13 mouse cellular contexts compared by ENCODE assay signal in genomic region chr5:141758885-141759284, GRCm38 (mm10).
DNase-seq lines count a peak whose midpoint lies in the region; ATAC-seq and TF ChIP-seq lines count a peak whose summit lies in the region.
"Had no signal": no experiment of that assay in that cellular context is flagged by ENCODE, and none has a peak within 500 bp of the region (broad histone marks: within the 10 kb centered on the region; RNA-seq: fewer than 3 reads in every experiment).

No protein-coding gene starts in this region.

- no peak overlapping the region for H3K27ac ChIP-seq in lung, embryonic 15.5 days
- 0 out of 2 replicates have a peak overlapping the region, but pooled peaks have one; percentile 15 for H3K27ac ChIP-seq in heart, postnatal 0 days (ENCODE audit: low read depth)
- H3K27ac ChIP-seq in stomach, embryonic 14.5 days (ENCODE audit: low read length), result no peak overlapping the region; the same call in 1 of the 2 replicates
- H3K27ac ChIP-seq: forebrain, embryonic 12.5 days; left cerebral cortex, adult 2 months; midbrain, embryonic 13.5 days had no signal

- DNase-seq in frontal cortex, postnatal 10 days (ENCODE audit: low spot score in 2 of 2), result peak; percentile 16 to 18
- no peak for DNase-seq in frontal cortex, postnatal 25 days (ENCODE audit: low spot score in 2 of 2)
- no peak for DNase-seq in lung, adult 2 months
- peak; percentile 72 for DNase-seq in heart, postnatal 0 days (ENCODE audit: low spot score)
- no peak for DNase-seq in MN1 (ENCODE audit: low spot score)
- no peak for DNase-seq in frontal cortex, adult 2 months (ENCODE audit: extremely low spot score in 1 of 2, low spot score in 1 of 2)

- peak; percentile 44; the same call in 1 of the 2 replicates for ATAC-seq in lung, embryonic 15.5 days (ENCODE audit: borderline replicate concordance, extremely low read depth, low FRiP score, low TSS enrichment)
- ATAC-seq in heart, postnatal 0 days (ENCODE audit: insufficient read depth, low read depth), result peak; percentile 82
- ATAC-seq in stomach, embryonic 14.5 days (ENCODE audit: insufficient number of reproducible peaks, insufficient read depth, low FRiP score, low read depth), result peak; percentile 58; the same call in 1 of the 2 replicates
- ATAC-seq: activated CD4-positive, CD25-positive, alpha-beta regulatory T cell, adult 4 months; hindbrain, embryonic 16.5 days; midbrain, embryonic 13.5 days had no signal

- no peak for TF ChIP-seq POLR2A in lung, adult 2 months (IDR thresholded peaks at IDR 0.05; ENCODE audit: borderline replicate concordance, extremely low read depth, low read depth, low read length)

- no peak overlapping the region for H3K4me3 ChIP-seq in lung, embryonic 15.5 days
- H3K4me3 ChIP-seq in lung, adult 2 months (replicated peaks; ENCODE audit: extremely low read depth, low read depth, low read length), result no peak overlapping the region
- H3K4me3 ChIP-seq in heart, postnatal 0 days (ENCODE audit: low read depth, low read length), result no peak overlapping the region
- H3K4me3 ChIP-seq in stomach, embryonic 14.5 days (ENCODE audit: low read depth, low read length), result no peak overlapping the region
- H3K4me3 ChIP-seq: forebrain, embryonic 12.5 days; left cerebral cortex, adult 2 months; midbrain, embryonic 13.5 days had no signal

- H3K9ac ChIP-seq in lung, embryonic 15.5 days, result no peak overlapping the region
- no peak overlapping the region for H3K9ac ChIP-seq in heart, postnatal 0 days (replicated peaks; ENCODE audit: low read depth, low read length)
- no peak overlapping the region for H3K9ac ChIP-seq in stomach, embryonic 14.5 days (replicated peaks; ENCODE audit: low read depth, low read length)
- H3K9ac ChIP-seq: forebrain, embryonic 12.5 days; midbrain, embryonic 13.5 days had no signal

- no peaks in the 10 kb centered on the region for H3K9me3 ChIP-seq in lung, embryonic 15.5 days
- no peaks in the 10 kb centered on the region for H3K9me3 ChIP-seq in heart, postnatal 0 days (replicated peaks; ENCODE audit: control insufficient read depth, low read length)
- H3K9me3 ChIP-seq in stomach, embryonic 14.5 days (ENCODE audit: control insufficient read depth, low read depth, low read length), result no peaks in the 10 kb centered on the region
- H3K9me3 ChIP-seq: forebrain, embryonic 12.5 days; midbrain, embryonic 13.5 days had no signal

- H3K4me1 ChIP-seq in lung, embryonic 15.5 days, result peaks cover 8% of the 10 kb centered on the region
- no peaks in the 10 kb centered on the region for H3K4me1 ChIP-seq in lung, adult 2 months (ENCODE audit: control insufficient read depth, insufficient read depth, low read length)
- peaks cover 16% of the 10 kb centered on the region for H3K4me1 ChIP-seq in heart, postnatal 0 days (ENCODE audit: control insufficient read depth, insufficient read depth)
- H3K4me1 ChIP-seq in stomach, embryonic 14.5 days (ENCODE audit: control insufficient read depth, insufficient read depth, low read length), result peaks cover 12% of the 10 kb centered on the region; the same call in 1 of the 2 replicates

- TF ChIP-seq CTCF in lung, adult 2 months (IDR thresholded peaks at IDR 0.05; ENCODE audit: insufficient read depth, low read length), result no peak
- TF ChIP-seq CTCF in heart, postnatal 0 days (IDR thresholded peaks at IDR 0.05; ENCODE audit: low read depth), result no peak

- H3K36me3 ChIP-seq in lung, embryonic 15.5 days, result no peaks in the 10 kb centered on the region
- no peaks in the 10 kb centered on the region for H3K36me3 ChIP-seq in heart, postnatal 0 days (replicated peaks; ENCODE audit: control insufficient read depth, insufficient read depth, low read length)
- H3K36me3 ChIP-seq in stomach, embryonic 14.5 days (ENCODE audit: control insufficient read depth, insufficient read depth, low read length), result no peaks in the 10 kb centered on the region
- H3K36me3 ChIP-seq: forebrain, embryonic 12.5 days; midbrain, embryonic 13.5 days had no signal

- 14% methylated on average over 8 of the region's 8 CpGs for WGBS in lung, embryonic 15.5 days
- WGBS in lung, adult 2 months, result 22% methylated on average over 8 of the region's 8 CpGs
- 17% methylated on average over 8 of the region's 8 CpGs for WGBS in heart, postnatal 0 days
- WGBS in stomach, embryonic 14.5 days, result 24% methylated on average over 8 of the region's 8 CpGs

- H3K4me2 ChIP-seq in lung, embryonic 15.5 days, result no peak overlapping the region
- no peak overlapping the region for H3K4me2 ChIP-seq in heart, postnatal 0 days (ENCODE audit: low read depth, low read length)
- H3K4me2 ChIP-seq in stomach, embryonic 14.5 days (replicated peaks; ENCODE audit: low read depth, low read length), result no peak overlapping the region
- H3K4me2 ChIP-seq: forebrain, embryonic 12.5 days; midbrain, embryonic 13.5 days had no signal

- 0 out of 2 replicates have a peak, but pooled peaks have one; percentile 65 for TF ChIP-seq EP300 in heart, postnatal 0 days (IDR thresholded peaks at IDR 0.05; ENCODE audit: low read depth)

- H3K27me3 ChIP-seq in lung, embryonic 15.5 days, result no peaks in the 10 kb centered on the region
- H3K27me3 ChIP-seq in heart, postnatal 0 days (ENCODE audit: control insufficient read depth, insufficient read depth, low read length), result no peaks in the 10 kb centered on the region
- H3K27me3 ChIP-seq in stomach, embryonic 14.5 days (ENCODE audit: control insufficient read depth, insufficient read depth, low read length), result no peaks in the 10 kb centered on the region
- H3K27me3 ChIP-seq: midbrain, embryonic 13.5 days had no signal

Comparison
In these comparisons a context has a peak if more than half of its experiments do, and no peak if none do; other contexts are left out.
1. DNase-seq: peak in frontal cortex, postnatal 10 days (2 of 2) and heart, postnatal 0 days (single experiment); none in frontal cortex, postnatal 25 days (0 of 2), lung, adult 2 months (single experiment), MN1 (single experiment) and frontal cortex, adult 2 months (0 of 2).
2. Peak in every context shown above with its lines, with median percentiles within 50 percentile points of each other: ATAC-seq.